8 mouse cellular contexts compared by ENCODE assay signal in the genomic region with DNA sequence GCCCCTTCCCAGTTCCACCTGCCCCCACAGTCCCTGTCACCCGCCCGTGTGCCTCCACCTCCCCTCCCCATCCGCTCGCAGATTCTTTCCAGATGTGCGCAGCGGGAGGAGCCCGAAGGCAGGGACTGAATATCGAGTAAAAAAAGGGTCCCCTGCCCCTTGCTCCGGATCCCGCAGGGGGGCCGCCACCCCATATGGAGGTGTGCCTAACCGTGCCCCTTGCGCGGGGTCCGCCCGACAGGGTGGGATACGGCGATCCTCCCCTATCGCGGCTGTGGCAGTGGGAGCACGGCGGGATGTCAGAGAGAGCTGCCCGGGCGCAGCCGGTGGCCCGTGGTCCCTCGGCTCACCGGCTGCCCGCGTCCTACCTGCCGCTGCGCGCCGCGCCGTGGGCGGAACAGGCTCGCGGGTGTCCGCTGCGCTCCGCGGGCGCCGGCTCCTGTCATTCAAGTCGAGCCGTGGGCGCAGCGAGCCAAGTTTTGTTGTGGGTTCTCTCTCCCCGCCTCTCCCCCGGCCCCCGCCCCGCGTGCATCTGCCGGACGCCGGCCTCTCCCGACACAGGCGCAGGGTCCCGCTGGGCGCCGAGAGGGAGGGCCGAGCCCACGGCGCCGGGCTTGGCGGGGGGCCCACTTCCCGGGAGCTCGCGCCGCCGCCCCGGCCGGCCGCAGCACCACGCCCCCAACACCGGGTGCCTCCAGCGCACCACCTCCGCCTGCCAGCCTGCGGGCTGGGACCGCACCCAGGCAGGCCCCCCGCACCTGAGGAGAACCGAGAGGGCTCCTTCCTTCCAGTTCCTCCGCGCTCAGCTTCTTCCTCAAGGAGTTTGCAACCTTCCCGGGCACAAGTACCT.
DNase-seq lines count a peak whose midpoint lies in the region; ATAC-seq and TF ChIP-seq lines count a peak whose summit lies in the region.

No protein-coding gene starts in this region.

- H3K4me3 ChIP-seq in CH12.LX (replicated peaks in 1 of 3; ENCODE audit: low read depth in 2 of 3, low read length in 2 of 3, poor library complexity in 1 of 3): no peak overlapping the region
- H3K4me3 ChIP-seq in forebrain, embryonic 14.5 days (ENCODE audit: low read depth, low read length): peak overlapping the region; percentile 57
- H3K4me3 ChIP-seq in left cerebral cortex, adult 2 months: peak overlapping the region; percentile 59

- no peak for TF ChIP-seq POLR2A in CH12.LX (IDR thresholded peaks at IDR 0.05; ENCODE audit: low read depth, low read length)

- no peak for TF ChIP-seq EP300 in CH12.LX (IDR thresholded peaks at IDR 0.05; ENCODE audit: low read length)

- DNase-seq in CH12.LX (ENCODE audit: extremely low read depth): no peak
- peak; percentile 48 for DNase-seq in ZHBTc4 (ENCODE audit: low read depth, low spot score)
- peak; percentile 56 for DNase-seq in forebrain, embryonic 14.5 days (ENCODE audit: low spot score)
- DNase-seq in heart, postnatal 25 days (ENCODE audit: low spot score): peak; percentile 67
- peak; percentile 64 to 73 for DNase-seq in left cerebral cortex, adult 2 months (ENCODE audit: extremely low spot score in 1 of 2, low spot score in 2 of 2)
- peak; percentile 58 to 76 for DNase-seq in lung, postnatal 4 days
- DNase-seq in right cerebral cortex, postnatal 25 days: peak; percentile 68
- no peak for DNase-seq in spleen, adult 12 weeks (ENCODE audit: low spot score)

- no peak for TF ChIP-seq RAD21 in CH12.LX (IDR thresholded peaks at IDR 0.05; ENCODE audit: low read depth, low read length)

- H3K9me3 ChIP-seq in CH12.LX (replicated peaks; ENCODE audit: low read length): no peaks in the 10 kb centered on the region
- H3K9me3 ChIP-seq in forebrain, embryonic 14.5 days (replicated peaks; ENCODE audit: control insufficient read depth, low read length): no peaks in the 10 kb centered on the region

- peaks cover 0 to 5% of the 10 kb centered on the region in 2 experiments; a peak in 1 of 4 replicates for H3K4me1 ChIP-seq in CH12.LX (ENCODE audit: control insufficient read depth in 1 of 2, insufficient read depth in 2 of 2)
- H3K4me1 ChIP-seq in forebrain, embryonic 14.5 days (ENCODE audit: control insufficient read depth, insufficient read depth, low read length): 0 out of 2 replicates have a peak, but pooled peaks cover 3% of the 10 kb centered on the region

- ATAC-seq in forebrain, embryonic 14.5 days: peak; percentile 37; the same call in 1 of the 2 replicates

- under 1% methylated on average over 66 of the region's 86 CpGs for WGBS in forebrain, embryonic 14.5 days

- dilution Hi-C loops in CH12.LX (cut with MboI; ENCODE audit: extremely low pct_ligation_motif_present, extremely low pct_unique_long_range_greater_than_20kb, low sequenced_read_pairs): no loop called here

- intact Hi-C loops in heart, postnatal 25 days (cut with DNase I): no loop called here
- intact Hi-C loops in left cerebral cortex, adult 2 months (cut with DNase I): loop anchor here (2.0 kb wide), 3 partner anchors 27 to 47 kb away; no protein-coding TSS in a partner anchor

- no peaks in the 10 kb centered on the region for H3K36me3 ChIP-seq in CH12.LX (replicated peaks in 1 of 2; ENCODE audit: control insufficient read depth in 1 of 2, insufficient read depth in 1 of 2, low read length in 1 of 2)
- H3K36me3 ChIP-seq in forebrain, embryonic 14.5 days (ENCODE audit: control insufficient read depth, insufficient read depth, low read length): no peaks in the 10 kb centered on the region

- H3K27me3 ChIP-seq in CH12.LX (replicated peaks): peaks cover 5% of the 10 kb centered on the region
- H3K27me3 ChIP-seq in forebrain, embryonic 14.5 days (replicated peaks; ENCODE audit: control insufficient read depth, insufficient read depth, low read length): peaks cover 37% of the 10 kb centered on the region

- no peak for TF ChIP-seq CTCF in CH12.LX (conservative IDR thresholded peaks at IDR 0.05 in 1 of 2, IDR thresholded peaks at IDR 0.05 in 1 of 2; ENCODE audit: low read depth in 2 of 2, low read length in 2 of 2)
- TF ChIP-seq CTCF in left cerebral cortex, adult 2 months (IDR thresholded peaks at IDR 0.05): no peak

- H3K4me2 ChIP-seq in CH12.LX (ENCODE audit: insufficient read depth, low read depth, poor library complexity, severe bottlenecking): peak overlapping the region; percentile 42; the same call in 1 of the 2 replicates
- peak overlapping the region; percentile 97 for H3K4me2 ChIP-seq in forebrain, embryonic 14.5 days (ENCODE audit: low read length)

- no peak overlapping the region for H3K27ac ChIP-seq in CH12.LX (ENCODE audit: insufficient read depth, low read depth)
- H3K27ac ChIP-seq in forebrain, embryonic 14.5 days (ENCODE audit: low read depth, low read length): no peak overlapping the region
- H3K27ac ChIP-seq in left cerebral cortex, adult 2 months: peak overlapping the region; percentile 84

- in situ Hi-C loops in CH12.LX (cut with MboI; ENCODE audit: low pct_ligation_motif_present, low pct_unique_long_range_greater_than_20kb, low sequenced_read_pairs): no loop called here

- H3K9ac ChIP-seq in CH12.LX (ENCODE audit: insufficient read depth, low read depth): no peak overlapping the region
- peak overlapping the region; percentile 61 for H3K9ac ChIP-seq in forebrain, embryonic 14.5 days (ENCODE audit: low read length)

- no peaks in the 10 kb centered on the region for H3K79me2 ChIP-seq in CH12.LX (replicated peaks; ENCODE audit: control insufficient read depth, extremely low read depth, insufficient read depth, poor library complexity, severe bottlenecking)

TF ChIP-seq in CH12.LX, 34 proteins besides CTCF, POLR2A, EP300 and RAD21:
- TF ChIP-seq TBP (conservative IDR thresholded peaks at IDR 0.05; ENCODE audit: low read depth, low read length): no peak
- TF ChIP-seq ETS1 (conservative IDR thresholded peaks at IDR 0.05; ENCODE audit: low read depth, low read length): no peak
- TF ChIP-seq JUN (IDR thresholded peaks at IDR 0.05; ENCODE audit: insufficient read depth, low read depth, low read length): no peak
- no peak for TF ChIP-seq CHD1 (IDR thresholded peaks at IDR 0.05; ENCODE audit: low read depth, low read length)
- no peak for TF ChIP-seq MAX (IDR thresholded peaks at IDR 0.05; ENCODE audit: low read length)
- no peak for TF ChIP-seq ZKSCAN1 (IDR thresholded peaks at IDR 0.05; ENCODE audit: borderline replicate concordance, low read depth, low read length)
- no peak for TF ChIP-seq USF2 (conservative IDR thresholded peaks at IDR 0.05; ENCODE audit: low read depth, low read length)
- TF ChIP-seq E2F4 (IDR thresholded peaks at IDR 0.05; ENCODE audit: insufficient replicate concordance, low read depth, low read length): no peak
- no peak for TF ChIP-seq POLR2AphosphoS2 (IDR thresholded peaks at IDR 0.05; ENCODE audit: low read depth, low read length)
- TF ChIP-seq USF1 (IDR thresholded peaks at IDR 0.05; ENCODE audit: low read depth, low read length): no peak
- TF ChIP-seq ZC3H11A (IDR thresholded peaks at IDR 0.05; ENCODE audit: low read depth, low read length): no peak
- no peak for TF ChIP-seq MYC (IDR thresholded peaks at IDR 0.05; ENCODE audit: low read depth, low read length)
- no peak for TF ChIP-seq MXI1 (IDR thresholded peaks at IDR 0.05; ENCODE audit: low read depth, low read length)
- no peak for TF ChIP-seq CHD2 (IDR thresholded peaks at IDR 0.05; ENCODE audit: low read length)
- TF ChIP-seq MAFK (IDR thresholded peaks at IDR 0.05; ENCODE audit: insufficient replicate concordance, low read length): no peak
- no peak for TF ChIP-seq PAX5 (IDR thresholded peaks at IDR 0.05; ENCODE audit: low read length)

Comparison
In these comparisons a context has a peak if more than half of its experiments do, and no peak if none do; other contexts are left out.
1. DNase-seq: peak in ZHBTc4 (single experiment), forebrain, embryonic 14.5 days (single experiment), heart, postnatal 25 days (single experiment), left cerebral cortex, adult 2 months (2 of 2), lung, postnatal 4 days (2 of 2) and right cerebral cortex, postnatal 25 days (single experiment); none in CH12.LX (single experiment) and spleen, adult 12 weeks (single experiment).
2. H3K4me3 ChIP-seq: peak in forebrain, embryonic 14.5 days (single experiment) and left cerebral cortex, adult 2 months (single experiment); none in CH12.LX (0 of 3).